Mouse (Mus musculus) heart, adult 2 months (tissue): Measurements from ENCODE around the gene Otop2.

Source experiments
- CTCF ChIP-seq: fragments of 200-600 bp; IDR thresholded peaks from 2 replicates; pipeline ENCODE4 v1.8.1; 2022; ENCODE audit warnings: antibody characterized with exemption, mild to moderate bottlenecking, moderate library complexity
- EP300 ChIP-seq: fragments of 200-500 bp; IDR thresholded peaks from 2 replicates; pipeline ENCODE4 v1.6.1; 2011; ENCODE audit warnings: low read depth, low read length, control low read depth; ENCODE audit not compliant: insufficient read depth
- POLR2A ChIP-seq: fragments of 200-500 bp; IDR thresholded peaks from 2 replicates; pipeline ENCODE4 v1.6.1; 2011; ENCODE audit warnings: mild to moderate bottlenecking, low read depth, low read length, control low read depth; ENCODE audit not compliant: insufficient read depth

GRCm38 (mm10) chr11:115317204-115317603 lies 10.2 kb downstream of the Otop2 start:
- TF ChIP-seq CTCF: no peak
- TF ChIP-seq EP300: no peak
- TF ChIP-seq POLR2A: no peak
